Mouse (Mus musculus): Measurements from ENCODE around the gene Ppp1r7.
A peak's percentile ranks its signal among the peaks of the same experiment; 100 is the strongest.
"Not testable (repeated sequence)": the region's sequence is repeated elsewhere in the genome, so short reads cannot be mapped to it uniquely, and the experiment has no call there.

Gene Ppp1r7

GRCm38 (mm10) chr1:93342648-93343503 is at the start of gene Ppp1r7, which contains the start of gene Pask:
Ppp1r7 (plus strand) TSS chr1:93342854.
Pask (minus strand) TSS chr1:93343482.
- DNase-seq (ENCODE audit: low spot score) = peak; percentile 94

- DNase-seq (ENCODE audit: low spot score) = not testable (repeated sequence)
Observed at GRCm38 (mm10) chr1:93294491-93294890, 48.2 kb upstream of the Ppp1r7 start.

GRCm38 (mm10) chr1:93299791-93300190 is 42.9 kb upstream of the Ppp1r7 start:
- no peak for DNase-seq (ENCODE audit: low spot score)

GRCm38 (mm10) chr1:93300578-93300977 is 42.1 kb upstream of the Ppp1r7 start:
- no peak for DNase-seq (ENCODE audit: low spot score)

- peak; percentile 51 for DNase-seq (ENCODE audit: low spot score)
Observed at GRCm38 (mm10) chr1:93305581-93306337, 36.9 kb upstream of the Ppp1r7 start, which contains the start of gene Mterf4. Mterf4 (minus strand) TSS chr1:93305915.

- no peak for DNase-seq (ENCODE audit: low spot score)
Observed at GRCm38 (mm10) chr1:93323973-93324372, 18.7 kb upstream of the Ppp1r7 start.

- no peak for DNase-seq (ENCODE audit: low spot score)
Observed at GRCm38 (mm10) chr1:93326446-93326845, 16.2 kb upstream of the Ppp1r7 start.

- no peak for DNase-seq (ENCODE audit: low spot score)
Observed at GRCm38 (mm10) chr1:93334621-93335020, 8.0 kb upstream of the Ppp1r7 start.

GRCm38 (mm10) chr1:93343504-93344047 is 922 bp downstream of the Ppp1r7 start:
- peak; percentile 92 for DNase-seq (ENCODE audit: low spot score)

GRCm38 (mm10) chr1:93347176-93347575 is 4.5 kb downstream of the Ppp1r7 start:
- DNase-seq (ENCODE audit: low spot score) = no peak

GRCm38 (mm10) chr1:93349701-93350100 is 7.0 kb downstream of the Ppp1r7 start:
- no peak for DNase-seq (ENCODE audit: low spot score)

- DNase-seq (ENCODE audit: low spot score) = no peak
Observed at GRCm38 (mm10) chr1:93352724-93353123, 10.1 kb downstream of the Ppp1r7 start.

GRCm38 (mm10) chr1:93362661-93363060 is 20.0 kb downstream of the Ppp1r7 start:
- no peak for DNase-seq (ENCODE audit: low spot score)

GRCm38 (mm10) chr1:93365641-93366040 is 23.0 kb downstream of the Ppp1r7 start:
- DNase-seq (ENCODE audit: low spot score) = no peak

GRCm38 (mm10) chr1:93373665-93374064 is 31.0 kb downstream of the Ppp1r7 start, which contains the start of gene Ano7:
Ano7 (plus strand) TSS chr1:93373930.
- DNase-seq (ENCODE audit: low spot score) = no peak

- DNase-seq (ENCODE audit: low spot score) = no peak
Observed at GRCm38 (mm10) chr1:93377307-93377706, 34.7 kb downstream of the Ppp1r7 start.

- DNase-seq (ENCODE audit: low spot score) = no peak
Observed at GRCm38 (mm10) chr1:93379117-93379516, 36.5 kb downstream of the Ppp1r7 start.

GRCm38 (mm10) chr1:93387198-93387597 is 44.5 kb downstream of the Ppp1r7 start:
- no peak for DNase-seq (ENCODE audit: low spot score)

GRCm38 (mm10) chr1:93388906-93389305 is 46.3 kb downstream of the Ppp1r7 start:
- no peak for DNase-seq (ENCODE audit: low spot score)

GRCm38 (mm10) chr1:93401191-93402052 is 58.8 kb downstream of the Ppp1r7 start:
- DNase-seq (ENCODE audit: low spot score) = no peak

- no peak for DNase-seq (ENCODE audit: low spot score)
Observed at GRCm38 (mm10) chr1:93403403-93403802, 60.7 kb downstream of the Ppp1r7 start.

All from left cerebral cortex, adult 11 months (tissue).